In the genomic region with DNA sequence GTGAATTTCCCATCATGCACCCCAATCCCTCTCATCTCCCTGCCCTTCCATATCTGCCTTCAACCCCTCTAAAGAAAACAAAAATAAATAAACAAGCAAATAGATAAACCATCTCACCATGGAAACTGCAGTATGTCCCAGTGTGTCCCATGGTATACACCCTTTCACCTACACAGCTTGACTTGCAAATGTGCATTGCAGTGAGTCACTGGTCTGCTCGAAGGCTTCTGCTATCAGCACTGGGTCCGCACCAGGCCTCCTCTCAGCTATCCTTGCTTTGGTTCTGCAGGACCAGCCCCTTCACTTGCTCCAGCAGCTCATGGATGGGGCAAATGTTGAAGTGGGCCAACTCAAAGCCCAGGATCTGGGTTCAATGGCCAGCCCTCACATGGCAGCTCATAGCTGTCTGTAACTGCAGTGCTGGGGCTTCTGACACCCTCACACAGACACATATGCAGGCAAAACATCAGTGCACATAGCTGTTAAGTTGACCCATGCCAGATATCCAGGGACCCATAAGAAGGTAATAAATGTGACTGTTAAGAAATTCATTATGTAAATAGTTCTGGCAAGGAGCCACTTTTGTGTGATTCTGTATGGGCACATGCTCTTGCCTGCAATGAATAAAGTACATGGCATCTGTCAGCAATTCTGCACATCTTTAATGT, we compare ENCODE assay signal across 21 mouse cellular contexts.
"Had no signal": no experiment of that assay in that cellular context is flagged by ENCODE, and none has a peak within 500 bp of the region (broad histone marks: within the 10 kb centered on the region; RNA-seq: fewer than 3 reads in every experiment).

No protein-coding gene starts in this region.

- H3K27ac ChIP-seq: liver, embryonic 15.5 days; lung, embryonic 15.5 days; macrophage; midbrain, embryonic 13.5 days; midbrain, embryonic 15.5 days; neural tube, embryonic 12.5 days; stomach, embryonic 15.5 days; stomach, postnatal 0 days had no signal

- DNase-seq: liver, postnatal 0 days; lung, adult 2 months; lung, postnatal 14 days; lung, postnatal 36 days; retina, postnatal 1 day; right cerebral cortex, adult 18-20 months; right cerebral cortex, postnatal 25 days; thymus, adult 2 months; thymus, postnatal 25 days; thymus, postnatal 4 days had no signal

- H3K4me3 ChIP-seq: liver, embryonic 15.5 days; lung, embryonic 15.5 days; megakaryocyte, embryonic 14.5 days; midbrain, embryonic 13.5 days; midbrain, embryonic 15.5 days; neural tube, embryonic 12.5 days; stomach, embryonic 15.5 days had no signal

- H3K9me3 ChIP-seq: liver, embryonic 15.5 days; lung, embryonic 15.5 days; midbrain, embryonic 13.5 days; midbrain, embryonic 15.5 days; neural tube, embryonic 12.5 days; stomach, embryonic 15.5 days had no signal

- H3K27me3 ChIP-seq: liver, embryonic 15.5 days; lung, embryonic 15.5 days; midbrain, embryonic 13.5 days; midbrain, embryonic 15.5 days; neural tube, embryonic 12.5 days; stomach, embryonic 15.5 days had no signal

- ATAC-seq: liver, postnatal 0 days; lung, postnatal 0 days; midbrain, embryonic 13.5 days; midbrain, embryonic 15.5 days had no signal

- H3K9ac ChIP-seq: liver, embryonic 15.5 days; liver, postnatal 0 days; lung, embryonic 15.5 days; midbrain, embryonic 13.5 days; midbrain, embryonic 15.5 days; neural tube, embryonic 12.5 days; stomach, embryonic 15.5 days had no signal

- H3K4me2 ChIP-seq: liver, embryonic 15.5 days; lung, embryonic 15.5 days; midbrain, embryonic 11.5 days; midbrain, embryonic 13.5 days; midbrain, embryonic 15.5 days; neural tube, embryonic 12.5 days; stomach, embryonic 15.5 days had no signal

- H3K4me1 ChIP-seq: liver, embryonic 15.5 days; lung, embryonic 15.5 days; midbrain, embryonic 13.5 days; midbrain, embryonic 15.5 days; neural tube, embryonic 12.5 days; stomach, embryonic 15.5 days had no signal

- H3K36me3 ChIP-seq: liver, embryonic 15.5 days; lung, embryonic 15.5 days; midbrain, embryonic 13.5 days; midbrain, embryonic 15.5 days; neural tube, embryonic 12.5 days; stomach, embryonic 15.5 days had no signal
